Comparison of ENCODE assay signal across 9 mouse cellular contexts in the genomic region with DNA sequence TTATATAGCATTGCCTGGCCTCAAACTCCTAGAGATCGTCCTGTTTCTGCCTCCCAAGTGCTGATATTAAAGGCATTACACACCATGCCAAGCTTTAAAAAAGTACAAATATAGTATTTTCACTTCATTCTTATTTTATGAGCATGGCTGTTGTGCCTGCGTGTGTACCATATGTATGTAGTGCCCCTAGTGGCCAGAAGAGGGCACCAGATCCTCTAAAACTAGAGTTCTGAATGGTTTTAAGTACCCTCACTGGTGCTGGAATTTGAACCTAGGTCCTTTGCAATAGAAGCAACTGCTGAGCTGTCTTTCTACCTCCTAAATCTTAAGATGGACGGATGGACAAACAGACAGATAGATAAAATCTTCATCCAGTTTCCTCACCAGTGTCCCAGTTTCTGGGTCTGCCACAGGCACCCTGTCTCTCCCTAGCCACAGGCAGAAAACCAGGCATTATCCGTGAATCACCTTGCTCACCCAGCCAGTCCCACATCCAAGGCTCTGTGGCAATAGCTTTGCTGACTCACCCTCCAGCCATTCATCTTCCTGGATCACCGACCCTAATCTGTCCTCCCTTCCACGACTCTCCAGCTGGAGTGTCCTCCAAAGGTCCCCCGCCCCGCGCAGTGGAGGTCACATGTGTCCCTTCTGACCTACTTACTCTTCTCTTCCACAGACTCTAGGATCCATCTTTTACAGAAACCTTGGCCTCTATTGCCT. TPM values are rescaled to one million over a fixed set of nuclear protein-coding genes. Genes with fewer than 3 reads are reported as not detected.
DNase-seq lines count a peak whose midpoint lies in the region; ATAC-seq and TF ChIP-seq lines count a peak whose summit lies in the region.
"Had no signal": no experiment of that assay in that cellular context is flagged by ENCODE, and none has a peak within 500 bp of the region (broad histone marks: within the 10 kb centered on the region; RNA-seq: fewer than 3 reads in every experiment).

No protein-coding gene starts in this region.

- H3K36me3 ChIP-seq in hindbrain, postnatal 0 days (ENCODE audit: insufficient read depth, low read length), result no peaks in the 10 kb centered on the region
- H3K36me3 ChIP-seq in hindbrain, embryonic 13.5 days, result no peaks in the 10 kb centered on the region
- no peaks in the 10 kb centered on the region for H3K36me3 ChIP-seq in MEL (ENCODE audit: control insufficient read depth in 1 of 2, insufficient read depth in 2 of 2, low read length in 2 of 2)
- H3K36me3 ChIP-seq: limb, embryonic 13.5 days had no signal

- WGBS in hindbrain, postnatal 0 days, result 82% methylated on average over 9 of the region's 9 CpGs
- WGBS in hindbrain, embryonic 13.5 days, result 83% methylated on average over 9 of the region's 9 CpGs

- no peak overlapping the region for H3K4me3 ChIP-seq in hindbrain, postnatal 0 days (ENCODE audit: low read length)
- no peak overlapping the region for H3K4me3 ChIP-seq in hindbrain, embryonic 13.5 days
- H3K4me3 ChIP-seq in MEL (ENCODE audit: control insufficient read depth in 1 of 2, insufficient read depth in 1 of 2, low read depth in 2 of 2, low read length in 2 of 2), result no peak overlapping the region
- H3K4me3 ChIP-seq: limb, embryonic 13.5 days had no signal

- TF ChIP-seq POLR2A in MEL (IDR thresholded peaks at IDR 0.05; ENCODE audit: control insufficient read depth in 1 of 2, insufficient read depth in 1 of 2, low read depth in 1 of 2, low read length in 2 of 2, poor library complexity in 1 of 2), result no peak

- no peak for ATAC-seq in hindbrain, postnatal 0 days
- no peak for ATAC-seq in hindbrain, embryonic 13.5 days (ENCODE audit: low FRiP score)
- ATAC-seq in megakaryocyte, adult 5-6 weeks (ENCODE audit: poor library complexity, severe bottlenecking), result 0 out of 2 replicates have a peak, but pooled peaks have one; percentile 20

- H3K27ac ChIP-seq in hindbrain, postnatal 0 days, result no peak overlapping the region
- H3K27ac ChIP-seq in hindbrain, embryonic 13.5 days, result no peak overlapping the region
- no peak overlapping the region for H3K27ac ChIP-seq in MEL (ENCODE audit: control insufficient read depth, low read depth, low read length)
- H3K27ac ChIP-seq: limb, embryonic 13.5 days had no signal

- no peak overlapping the region for H3K4me2 ChIP-seq in hindbrain, postnatal 0 days (ENCODE audit: low read depth, low read length)
- no peak overlapping the region for H3K4me2 ChIP-seq in hindbrain, embryonic 13.5 days
- H3K4me2 ChIP-seq: limb, embryonic 13.5 days had no signal

- DNase-seq in hindbrain, postnatal 0 days (ENCODE audit: low spot score), result peak; percentile 18
- peak; percentile 82 for DNase-seq in MEL (ENCODE audit: low read depth, low spot score)
- peak; percentile 27 for DNase-seq in forelimb bud, embryonic 11.5 days (ENCODE audit: low read depth, low spot score)
- DNase-seq in left cerebral cortex, postnatal 4 days, result no peak
- no peak for DNase-seq in layer of hippocampus, postnatal 14 days (ENCODE audit: low spot score in 2 of 2)
- no peak for DNase-seq in layer of hippocampus, postnatal 25 days (ENCODE audit: extremely low spot score in 1 of 2, low spot score in 1 of 2)

- TF ChIP-seq CTCF in hindbrain, postnatal 0 days (IDR thresholded peaks at IDR 0.05; ENCODE audit: low read depth), result peak; percentile 36
- peak; percentile 60 to 89 (median 86) for TF ChIP-seq CTCF in MEL (IDR thresholded peaks at IDR 0.05 in 2 of 3, conservative IDR thresholded peaks at IDR 0.05 in 1 of 3; ENCODE audit: control insufficient read depth in 1 of 3, insufficient read depth in 1 of 3, low read depth in 2 of 3, low read length in 3 of 3, poor library complexity in 1 of 3, severe bottlenecking in 1 of 3)

- intact Hi-C loops in left cerebral cortex, postnatal 4 days (cut with DNase I), result no loop called here

- TF ChIP-seq RAD21 in MEL (IDR thresholded peaks at IDR 0.05; ENCODE audit: low read depth, low read length), result peak; percentile 72

- H3K79me2 ChIP-seq in MEL (ENCODE audit: control insufficient read depth, insufficient read depth, low read length, poor library complexity), result no peaks in the 10 kb centered on the region

- H3K4me1 ChIP-seq in hindbrain, postnatal 0 days (ENCODE audit: insufficient read depth, low read length), result no peaks in the 10 kb centered on the region
- H3K4me1 ChIP-seq in hindbrain, embryonic 13.5 days (replicated peaks), result no peaks in the 10 kb centered on the region
- H3K4me1 ChIP-seq in MEL (ENCODE audit: control insufficient read depth in 1 of 2, insufficient read depth in 2 of 2, low read length in 2 of 2), result no peaks in the 10 kb centered on the region
- H3K4me1 ChIP-seq: limb, embryonic 13.5 days had no signal

- H3K9ac ChIP-seq in hindbrain, postnatal 0 days (replicated peaks; ENCODE audit: low read length), result no peak overlapping the region
- no peak overlapping the region for H3K9ac ChIP-seq in hindbrain, embryonic 13.5 days
- H3K9ac ChIP-seq in MEL (ENCODE audit: control insufficient read depth, low read depth, low read length, poor library complexity, severe bottlenecking), result no peak overlapping the region
- H3K9ac ChIP-seq: limb, embryonic 13.5 days had no signal

- no peak for TF ChIP-seq EP300 in MEL (IDR thresholded peaks at IDR 0.05; ENCODE audit: low read depth in 1 of 2, low read length in 2 of 2)

- H3K9me3 ChIP-seq in hindbrain, postnatal 0 days (ENCODE audit: low read length), result no peaks in the 10 kb centered on the region
- H3K9me3 ChIP-seq in hindbrain, embryonic 13.5 days, result peaks cover 8% of the 10 kb centered on the region
- no peaks in the 10 kb centered on the region for H3K9me3 ChIP-seq in MEL (replicated peaks; ENCODE audit: insufficient read depth, low read length)

- no peaks in the 10 kb centered on the region for H3K27me3 ChIP-seq in hindbrain, postnatal 0 days (ENCODE audit: insufficient read depth, low read length)
- H3K27me3 ChIP-seq in hindbrain, embryonic 13.5 days, result no peaks in the 10 kb centered on the region
- H3K27me3 ChIP-seq in MEL (ENCODE audit: control insufficient read depth in 1 of 2, insufficient read depth in 2 of 2, low read length in 2 of 2), result no peaks in the 10 kb centered on the region; a peak in 1 of 4 replicates
- H3K27me3 ChIP-seq: limb, embryonic 13.5 days had no signal

TF ChIP-seq in MEL, 35 proteins besides CTCF, POLR2A, EP300 and RAD21:
- TF ChIP-seq MYC (IDR thresholded peaks at IDR 0.05; ENCODE audit: low read depth, low read length) (0 out of 2 replicates have a peak, but pooled peaks have one; percentile 38), SMC3 (IDR thresholded peaks at IDR 0.05; ENCODE audit: low read depth, low read length) (peak; percentile 78), TBP (IDR thresholded peaks at IDR 0.05; ENCODE audit: low read depth, low read length) (no peak), ZC3H11A (IDR thresholded peaks at IDR 0.05; ENCODE audit: low read depth, low read length) (peak; percentile 49; the same call in 1 of the 2 replicates), NELFE (IDR thresholded peaks at IDR 0.05; ENCODE audit: low read depth, low read length) (no peak), HCFC1 (IDR thresholded peaks at IDR 0.05; ENCODE audit: low read depth, low read length) (no peak), CHD2 (IDR thresholded peaks at IDR 0.05; ENCODE audit: low read length) (no peak)

RNA-seq across cellular contexts. Expression of a gene that starts 2.9 kb away (rescaled TPM):
- total RNA-seq in hindbrain, postnatal 0 days (2014; rRNA removed), result 0.10 and 0.22 TPM in 2 replicates
- 0.08 and 0.09 TPM in 2 replicates for polyA plus RNA-seq in hindbrain, postnatal 0 days (2015; fragmentation: Nextera tagmentation; extraction: Ambion mirVana)
- polyA plus RNA-seq in hindbrain, embryonic 13.5 days (2015; fragmentation: Nextera tagmentation; extraction: Ambion mirVana), result 0.08 TPM in 1 of 2 replicates, not detected in the other
- total RNA-seq in MEL (2012; rRNA removed), result 0.08 TPM in 1 of 2 replicates, not detected in the other
- polyA plus RNA-seq in MEL (2012; ENCODE audit: insufficient read depth in 1 of 2, insufficient read length in 2 of 2, low read depth in 1 of 2, low replicate concordance in 2 of 2, missing spikeins in 1 of 2), result under 1 TPM in 1 of 2 experiments, not detected in 1; 0.38 TPM
- total RNA-seq in megakaryocyte, adult 5-6 weeks (2015), result 0.11 and 0.58 TPM in 2 replicates
- 0.57 and 0.92 TPM in 2 replicates for total RNA-seq in megakaryocyte, adult 5-6 weeks (2017)
- under 1 TPM; 0.22 to 0.42 TPM for total RNA-seq in left cerebral cortex, postnatal 4 days (2021)
- total RNA-seq in layer of hippocampus, postnatal 14 days (2021), result under 1 TPM; 0.18 to 0.26 TPM
- total RNA-seq in layer of hippocampus, postnatal 25 days (2021), result under 1 TPM; 0.42 to 0.66 TPM

RNA-seq across cellular contexts. Expression of a gene that starts 54.4 kb away (rescaled TPM):
- 10.1 and 16.5 TPM in 2 replicates for total RNA-seq in hindbrain, postnatal 0 days (2014; rRNA removed)
- polyA plus RNA-seq in hindbrain, postnatal 0 days (2015; fragmentation: Nextera tagmentation; extraction: Ambion mirVana), result 4.5 and 4.7 TPM in 2 replicates
- polyA plus RNA-seq in hindbrain, embryonic 13.5 days (2015; fragmentation: Nextera tagmentation; extraction: Ambion mirVana), result 7.6 and 9.7 TPM in 2 replicates
- 1.7 and 2.5 TPM in 2 replicates for total RNA-seq in MEL (2012; rRNA removed)
- 10 to 100 TPM in 1 of 2 experiments, not detected in 1; 23.7 TPM for polyA plus RNA-seq in MEL (2012; ENCODE audit: insufficient read depth in 1 of 2, insufficient read length in 2 of 2, low read depth in 1 of 2, low replicate concordance in 2 of 2, missing spikeins in 1 of 2)
- 22.5 and 22.6 TPM in 2 replicates for total RNA-seq in megakaryocyte, adult 5-6 weeks (2015)
- 4.4 and 8.3 TPM in 2 replicates for total RNA-seq in megakaryocyte, adult 5-6 weeks (2017)
- 10 to 100 TPM; 40.4 to 41.5 TPM for total RNA-seq in left cerebral cortex, postnatal 4 days (2021)
- total RNA-seq in layer of hippocampus, postnatal 14 days (2021), result 10 to 100 TPM; 31.8 to 35.7 TPM
- total RNA-seq in layer of hippocampus, postnatal 25 days (2021), result 10 to 100 TPM; 36.2 to 50.0 TPM

RNA-seq across cellular contexts. Expression of a gene that starts 59.8 kb away (rescaled TPM):
- total RNA-seq in hindbrain, postnatal 0 days (2014; rRNA removed), result 5.6 and 13.0 TPM in 2 replicates
- polyA plus RNA-seq in hindbrain, postnatal 0 days (2015; fragmentation: Nextera tagmentation; extraction: Ambion mirVana), result 1.6 and 2.1 TPM in 2 replicates
- polyA plus RNA-seq in hindbrain, embryonic 13.5 days (2015; fragmentation: Nextera tagmentation; extraction: Ambion mirVana), result 0.31 and 0.57 TPM in 2 replicates
- 0.04 TPM in 1 of 2 replicates, not detected in the other for total RNA-seq in MEL (2012; rRNA removed)
- polyA plus RNA-seq in MEL (2012; ENCODE audit: insufficient read depth in 1 of 2, insufficient read length in 2 of 2, low read depth in 1 of 2, low replicate concordance in 2 of 2, missing spikeins in 1 of 2), result under 1 TPM in 1 of 2 experiments, not detected in 1; 0.01 TPM
- 0.18 TPM in 1 of 2 replicates, not detected in the other for total RNA-seq in megakaryocyte, adult 5-6 weeks (2015)
- 0.08 and 0.40 TPM in 2 replicates for total RNA-seq in megakaryocyte, adult 5-6 weeks (2017)
- 1 to 10 TPM; 3.0 to 6.7 TPM for total RNA-seq in left cerebral cortex, postnatal 4 days (2021)
- total RNA-seq in layer of hippocampus, postnatal 14 days (2021), result 1 to 10 TPM; 3.2 to 3.8 TPM
- total RNA-seq in layer of hippocampus, postnatal 25 days (2021), result 1 to 10 TPM; 3.1 to 3.9 TPM

Comparison
In these comparisons a context has a peak if more than half of its experiments do, and no peak if none do; other contexts are left out.
1. DNase-seq: peak in hindbrain, postnatal 0 days (single experiment), MEL (single experiment) and forelimb bud, embryonic 11.5 days (single experiment); none in left cerebral cortex, postnatal 4 days (single experiment), layer of hippocampus, postnatal 14 days (0 of 2) and layer of hippocampus, postnatal 25 days (0 of 2).